Mouse (Mus musculus): ENCODE measurements around the gene Cryba2. TPM values are rescaled to one million over a fixed set of nuclear protein-coding genes. Genes with fewer than 3 reads are reported as not detected.

The Cryba2 gene
- polyA plus RNA-seq (2015; fragmentation: Nextera tagmentation; extraction: Ambion mirVana): 1.4 and 2.1 TPM in 2 replicates

DNA sequence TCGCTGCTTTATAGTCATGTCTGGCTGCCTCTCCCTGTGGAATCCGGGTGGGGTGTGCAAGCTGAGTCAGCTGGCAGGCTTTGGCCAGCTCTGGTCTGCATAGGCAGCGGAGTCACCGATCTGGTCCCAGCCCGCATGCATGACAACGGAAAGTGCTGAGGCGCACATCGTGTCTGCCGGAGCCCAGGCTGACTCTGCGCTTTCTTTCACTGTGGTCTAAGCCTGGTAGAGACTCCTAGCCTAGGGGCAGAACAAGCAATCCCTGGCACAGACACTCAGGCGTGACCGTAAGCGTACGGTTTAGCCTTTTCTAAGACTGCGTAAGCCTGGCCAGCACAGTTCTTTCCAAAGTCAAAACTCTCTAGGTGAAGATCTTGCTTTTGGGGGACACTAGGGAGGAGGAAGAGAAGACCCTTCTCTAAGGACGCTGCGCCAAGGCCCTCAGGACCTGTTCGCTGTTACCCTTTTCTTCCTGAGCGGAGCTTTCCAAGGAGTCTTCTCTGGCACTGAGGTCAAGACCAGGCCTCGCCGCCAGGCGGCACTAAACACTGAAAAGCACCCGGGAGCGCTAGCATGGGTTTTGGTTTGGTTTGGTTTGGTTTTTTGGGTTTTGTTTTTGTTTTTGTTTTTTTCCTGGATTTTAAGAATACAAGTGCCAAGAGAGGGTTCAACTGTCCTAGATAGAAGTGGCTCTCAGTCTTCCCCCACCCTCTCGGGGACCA is at the start of gene Cryba2:
Gene Cryba2 (minus strand): TSS at position 10 of the 722 bp plus-strand sequence.
- Histone ChIP-seq H3K27me3 (replicated peaks; ENCODE audit: control insufficient read depth, insufficient read depth, low read length) (peaks cover 74% of the 10 kb centered on the region), H3K4me1 (ENCODE audit: control insufficient read depth, insufficient read depth, low read depth, low read length) (peaks cover 12% of the 10 kb centered on the region), H3K36me3 (ENCODE audit: control insufficient read depth, insufficient read depth, low read length) (no peaks in the 10 kb centered on the region), H3K4me2 (ENCODE audit: low read length) (peak within 1 kb of the TSS; percentile 53), H3K27ac (ENCODE audit: low read depth, low read length) (no peak within 1 kb of the TSS), H3K9ac (ENCODE audit: low read depth, low read length) (peak within 1 kb of the TSS; percentile 41), H3K9me3 (ENCODE audit: control insufficient read depth, low read length) (no peaks in the 10 kb centered on the region), H3K4me3 (ENCODE audit: low read length) (peak within 1 kb of the TSS; percentile 34)
- peak; percentile 31; the same call in 1 of the 2 replicates for ATAC-seq
- 2% methylated on average over 25 of the region's 25 CpGs for WGBS

DNA sequence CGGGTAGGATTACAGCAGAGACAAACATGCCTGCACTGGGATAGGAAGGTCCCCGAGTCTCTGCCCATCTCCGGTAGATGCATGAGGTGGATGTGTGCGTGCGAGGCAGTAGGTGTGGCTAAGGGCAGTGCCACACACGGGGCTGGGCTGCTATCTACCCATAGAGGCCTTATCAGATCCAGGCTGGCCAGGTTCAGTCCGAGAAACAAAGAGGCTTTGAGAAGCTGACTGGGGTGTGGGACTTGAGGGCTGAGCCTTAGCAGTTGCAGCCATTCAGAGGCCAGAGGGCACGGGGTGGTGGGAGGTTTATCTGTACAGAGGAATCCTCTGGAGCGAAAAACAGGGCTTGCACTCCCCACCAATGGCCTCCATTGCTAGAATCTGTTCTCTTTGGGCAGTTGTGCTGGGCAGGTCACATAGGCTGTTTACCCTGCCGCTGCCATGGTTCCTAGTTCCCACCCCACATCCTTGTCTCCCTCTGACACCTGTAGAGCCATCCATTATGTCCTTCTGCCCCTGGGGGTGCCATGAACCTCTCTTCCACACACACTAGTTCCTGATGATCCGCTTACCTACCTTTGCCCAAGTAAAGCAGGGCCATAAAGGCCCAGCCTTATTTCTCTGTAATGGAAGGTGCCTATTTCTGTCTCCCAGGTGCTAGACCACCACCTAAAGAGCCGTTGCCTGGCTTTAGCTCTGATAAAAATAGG is 48.9 kb upstream of the Cryba2 start:
- no peaks in the 10 kb centered on the region for H3K4me1 ChIP-seq (ENCODE audit: control insufficient read depth, insufficient read depth, low read depth, low read length)
- 61% methylated on average over 12 of the region's 12 CpGs for WGBS
- no peaks in the 10 kb centered on the region for H3K36me3 ChIP-seq (ENCODE audit: control insufficient read depth, insufficient read depth, low read length)
- ATAC-seq: no peak
- H3K27ac ChIP-seq (ENCODE audit: low read depth, low read length): no peak overlapping the region
- no peak overlapping the region for H3K4me2 ChIP-seq (ENCODE audit: low read length)
- H3K27me3 ChIP-seq (replicated peaks; ENCODE audit: control insufficient read depth, insufficient read depth, low read length): peaks cover 30% of the 10 kb centered on the region
- no peaks in the 10 kb centered on the region for H3K9me3 ChIP-seq (ENCODE audit: control insufficient read depth, low read length)
- no peak overlapping the region for H3K9ac ChIP-seq (ENCODE audit: low read depth, low read length)
- H3K4me3 ChIP-seq (ENCODE audit: low read length): no peak overlapping the region

DNA sequence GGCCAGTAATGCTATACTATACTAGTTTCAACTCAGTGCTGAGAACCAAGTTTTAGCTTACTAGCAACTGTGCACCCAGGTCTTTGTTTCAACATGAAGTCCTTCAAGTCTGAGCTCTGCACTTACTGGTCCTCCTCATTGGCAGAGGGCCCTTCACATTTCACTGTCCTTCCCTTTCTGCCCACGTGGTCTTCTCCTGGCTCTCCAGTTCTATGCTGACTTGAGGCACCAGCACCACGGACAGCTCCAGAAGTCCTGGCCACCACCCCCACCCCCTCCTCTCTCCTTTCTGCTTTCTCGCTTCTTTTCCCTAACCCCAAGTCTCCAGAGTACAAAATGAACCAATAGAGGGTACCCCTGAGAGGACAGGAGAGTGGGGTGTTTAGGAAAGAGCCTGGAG is 46.8 kb upstream of the Cryba2 start:
- ATAC-seq: no peak
- Histone ChIP-seq H3K4me1 (ENCODE audit: control insufficient read depth, insufficient read depth, low read depth, low read length) (no peaks in the 10 kb centered on the region), H3K27me3 (replicated peaks; ENCODE audit: control insufficient read depth, insufficient read depth, low read length) (peaks cover 22% of the 10 kb centered on the region), H3K36me3 (ENCODE audit: control insufficient read depth, insufficient read depth, low read length) (no peaks in the 10 kb centered on the region), H3K9ac (ENCODE audit: low read depth, low read length) (no peak overlapping the region), H3K4me3 (ENCODE audit: low read length) (no peak overlapping the region), H3K9me3 (ENCODE audit: control insufficient read depth, low read length) (no peaks in the 10 kb centered on the region), H3K4me2 (ENCODE audit: low read length) (no peak overlapping the region), H3K27ac (ENCODE audit: low read depth, low read length) (no peak overlapping the region)
- WGBS: 11% methylated on average over 3 of the region's 3 CpGs

DNA sequence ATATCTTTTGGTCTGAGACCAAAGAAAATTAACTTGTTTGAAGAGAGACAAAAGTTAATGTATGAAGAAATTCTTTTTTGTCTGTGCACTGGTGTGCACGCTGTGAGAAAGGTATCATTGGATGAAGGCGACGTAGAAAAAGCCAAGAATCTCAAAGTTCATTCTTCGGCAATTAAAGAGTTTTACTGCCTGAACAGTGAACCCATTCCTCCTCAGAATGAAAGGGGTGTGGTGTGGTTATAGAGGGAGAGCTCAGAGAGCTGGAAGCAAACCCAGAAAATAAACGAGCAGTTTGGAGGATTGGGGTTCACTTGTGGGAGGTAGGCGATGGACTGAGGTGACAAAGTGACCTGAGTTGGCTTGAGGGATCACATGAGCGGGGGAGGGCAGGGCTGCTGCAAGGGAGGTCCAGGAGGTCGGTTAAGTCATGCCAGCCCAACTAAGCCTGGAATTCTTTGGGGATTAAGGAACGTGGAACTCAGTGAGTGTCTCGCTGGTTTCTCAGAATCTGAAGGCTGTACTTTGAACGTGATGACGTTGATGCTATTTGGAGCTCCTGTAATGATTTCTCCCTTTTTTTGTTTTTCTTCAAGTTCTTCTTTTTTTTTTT is 43.4 kb upstream of the Cryba2 start:
- no peak overlapping the region for H3K4me3 ChIP-seq (ENCODE audit: low read length)
- no peak for ATAC-seq
- H3K9ac ChIP-seq (ENCODE audit: low read depth, low read length): no peak overlapping the region
- WGBS: 56% methylated on average over 12 of the region's 12 CpGs
- no peaks in the 10 kb centered on the region for H3K36me3 ChIP-seq (ENCODE audit: control insufficient read depth, insufficient read depth, low read length)
- H3K4me2 ChIP-seq (ENCODE audit: low read length): no peak overlapping the region
- no peaks in the 10 kb centered on the region for H3K4me1 ChIP-seq (ENCODE audit: control insufficient read depth, insufficient read depth, low read depth, low read length)
- H3K9me3 ChIP-seq (ENCODE audit: control insufficient read depth, low read length): no peaks in the 10 kb centered on the region
- H3K27ac ChIP-seq (ENCODE audit: low read depth, low read length): no peak overlapping the region
- peaks cover 17% of the 10 kb centered on the region for H3K27me3 ChIP-seq (replicated peaks; ENCODE audit: control insufficient read depth, insufficient read depth, low read length)

DNA sequence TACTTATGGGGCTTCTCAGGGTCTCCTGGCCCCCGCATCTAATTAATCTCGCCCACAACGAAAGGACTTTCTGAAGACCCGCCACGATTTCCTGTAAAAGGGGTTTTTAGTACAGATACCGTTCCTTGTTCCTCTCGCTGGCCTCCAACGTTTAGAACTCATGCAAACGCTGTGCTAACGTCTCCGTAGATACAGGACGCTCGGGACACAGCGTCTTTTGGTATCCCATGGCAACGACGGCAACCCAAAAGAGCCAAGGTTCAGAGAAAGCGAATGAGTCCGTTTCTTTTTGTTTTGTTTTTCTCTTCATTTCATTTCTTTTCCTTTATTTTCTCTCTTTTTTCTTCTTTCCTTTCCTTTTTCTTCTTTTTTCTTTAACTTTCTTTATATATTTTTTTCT is 42.5 kb upstream of the Cryba2 start, which contains the start of gene Cfap65:
Gene Cfap65 (minus strand): TSS at position 198 of the 400 bp plus-strand sequence.
- Histone ChIP-seq H3K9me3 (ENCODE audit: control insufficient read depth, low read length) (no peaks in the 10 kb centered on the region), H3K27ac (ENCODE audit: low read depth, low read length) (no peak within 1 kb of the TSS), H3K36me3 (ENCODE audit: control insufficient read depth, insufficient read depth, low read length) (no peaks in the 10 kb centered on the region), H3K4me2 (ENCODE audit: low read length) (peak within 1 kb of the TSS; percentile 69), H3K9ac (ENCODE audit: low read depth, low read length) (peak within 1 kb of the TSS; percentile 53; the same call in 1 of the 2 replicates), H3K4me1 (ENCODE audit: control insufficient read depth, insufficient read depth, low read depth, low read length) (no peaks in the 10 kb centered on the region), H3K4me3 (ENCODE audit: low read length) (peak within 1 kb of the TSS; percentile 49), H3K27me3 (replicated peaks; ENCODE audit: control insufficient read depth, insufficient read depth, low read length) (peaks cover 14% of the 10 kb centered on the region)
- peak; percentile 88 for ATAC-seq
- WGBS: 2% methylated on average over 18 of the region's 18 CpGs

DNA sequence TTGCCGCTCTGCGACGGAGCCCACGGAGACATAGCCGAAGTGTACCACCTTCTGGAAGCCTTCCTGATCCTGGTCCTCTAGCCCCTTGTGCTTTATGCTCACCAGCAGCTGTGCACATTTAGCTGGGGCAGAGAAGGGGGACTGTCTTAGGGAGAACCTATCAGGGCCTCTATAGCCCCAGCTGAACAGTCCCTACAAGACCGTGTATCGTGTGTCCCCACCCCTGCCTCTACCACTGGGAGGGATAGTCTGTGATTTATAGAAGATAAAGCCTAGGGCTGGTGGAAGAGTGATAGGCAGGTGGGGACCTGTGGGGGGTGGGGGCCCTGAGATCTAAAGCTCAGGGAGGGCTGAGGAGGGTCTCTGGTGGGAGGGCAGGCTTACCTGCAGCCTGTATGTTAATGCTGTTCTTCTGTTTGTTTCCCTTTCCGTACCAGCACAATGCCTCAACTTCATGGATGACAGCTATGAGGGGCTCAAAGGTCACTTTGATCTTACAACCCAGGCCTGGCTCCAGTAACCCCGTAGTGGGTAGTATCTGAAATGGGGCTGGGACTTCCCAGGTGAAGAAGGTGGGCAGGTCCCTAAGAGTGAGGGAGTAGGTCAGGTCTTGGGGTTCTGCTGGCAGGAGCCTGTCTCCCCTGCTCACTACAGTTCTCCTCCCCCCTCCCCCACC is 34.8 kb upstream of the Cryba2 start:
- H3K27me3 ChIP-seq (replicated peaks; ENCODE audit: control insufficient read depth, insufficient read depth, low read length): 0 out of 2 replicates have a peak, but pooled peaks cover 3% of the 10 kb centered on the region
- H3K4me3 ChIP-seq (ENCODE audit: low read length): no peak overlapping the region
- no peak for ATAC-seq
- H3K4me2 ChIP-seq (ENCODE audit: low read length): no peak overlapping the region
- no peak overlapping the region for H3K27ac ChIP-seq (ENCODE audit: low read depth, low read length)
- no peaks in the 10 kb centered on the region for H3K9me3 ChIP-seq (ENCODE audit: control insufficient read depth, low read length)
- H3K9ac ChIP-seq (ENCODE audit: low read depth, low read length): no peak overlapping the region
- H3K4me1 ChIP-seq (ENCODE audit: control insufficient read depth, insufficient read depth, low read depth, low read length): no peaks in the 10 kb centered on the region
- 84% methylated on average over 9 of the region's 9 CpGs for whole genome bisulfite sequencing
- H3K36me3 ChIP-seq (ENCODE audit: control insufficient read depth, insufficient read depth, low read length): no peaks in the 10 kb centered on the region

DNA sequence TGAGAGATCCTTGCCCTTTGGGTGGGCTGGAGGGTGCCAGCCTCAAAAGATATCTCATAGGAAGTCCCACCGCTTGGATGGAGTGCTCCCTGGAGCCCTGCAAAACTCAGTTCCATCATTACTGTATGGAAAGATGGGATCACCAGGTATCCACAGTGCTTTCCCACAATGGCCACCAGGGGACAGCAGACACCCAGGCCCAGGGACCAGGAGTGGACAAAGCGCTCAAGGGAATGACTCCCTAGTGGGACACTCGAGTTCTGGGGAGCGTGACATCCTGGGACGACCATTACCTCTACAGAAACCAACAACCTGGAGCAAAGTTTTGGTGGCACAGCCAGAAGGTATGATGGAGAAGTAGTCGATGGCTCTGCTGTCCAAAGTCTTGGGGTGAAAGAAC is 33.8 kb upstream of the Cryba2 start:
- Histone ChIP-seq H3K27ac (ENCODE audit: low read depth, low read length) (no peak overlapping the region), H3K9ac (ENCODE audit: low read depth, low read length) (no peak overlapping the region), H3K27me3 (replicated peaks; ENCODE audit: control insufficient read depth, insufficient read depth, low read length) (no peaks in the 10 kb centered on the region), H3K9me3 (ENCODE audit: control insufficient read depth, low read length) (no peaks in the 10 kb centered on the region), H3K4me3 (ENCODE audit: low read length) (no peak overlapping the region), H3K4me1 (ENCODE audit: control insufficient read depth, insufficient read depth, low read depth, low read length) (no peaks in the 10 kb centered on the region), H3K36me3 (ENCODE audit: control insufficient read depth, insufficient read depth, low read length) (no peaks in the 10 kb centered on the region), H3K4me2 (ENCODE audit: low read length) (no peak overlapping the region)
- 41% methylated on average over 6 of the region's 6 CpGs for WGBS
- ATAC-seq: no peak

DNA sequence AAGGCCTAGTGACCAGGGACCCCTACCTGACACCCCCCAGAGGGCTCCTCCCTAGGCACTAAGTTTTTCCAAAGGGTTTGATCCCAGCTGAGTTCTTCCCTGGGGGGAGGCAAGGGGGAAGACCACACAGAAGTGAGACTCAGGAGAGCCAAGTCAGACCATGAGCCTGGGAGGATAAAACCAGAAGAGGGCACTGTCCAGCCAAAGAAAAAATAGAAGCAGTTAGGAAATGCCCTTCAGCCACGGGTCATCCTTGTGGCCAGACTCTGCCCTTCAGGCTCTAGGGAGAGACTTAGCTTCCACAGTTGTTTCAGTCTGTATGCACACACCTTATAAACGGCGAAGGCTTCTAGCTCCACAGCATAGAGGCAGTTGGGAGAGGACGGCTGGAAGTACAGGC is 31.5 kb upstream of the Cryba2 start:
- 69% methylated on average over 4 of the region's 4 CpGs for WGBS
- no peaks in the 10 kb centered on the region for H3K27me3 ChIP-seq (replicated peaks; ENCODE audit: control insufficient read depth, insufficient read depth, low read length)
- H3K9me3 ChIP-seq (ENCODE audit: control insufficient read depth, low read length): no peaks in the 10 kb centered on the region
- ATAC-seq: no peak
- no peaks in the 10 kb centered on the region for H3K4me1 ChIP-seq (ENCODE audit: control insufficient read depth, insufficient read depth, low read depth, low read length)
- no peak overlapping the region for H3K27ac ChIP-seq (ENCODE audit: low read depth, low read length)
- no peak overlapping the region for H3K9ac ChIP-seq (ENCODE audit: low read depth, low read length)
- no peak overlapping the region for H3K4me2 ChIP-seq (ENCODE audit: low read length)
- H3K36me3 ChIP-seq (ENCODE audit: control insufficient read depth, insufficient read depth, low read length): no peaks in the 10 kb centered on the region
- H3K4me3 ChIP-seq (ENCODE audit: low read length): no peak overlapping the region
